Mouse (Mus musculus) midbrain, embryonic 11.5 days (tissue): ENCODE results near the gene Supt7l. TPM values are rescaled to one million over a fixed set of nuclear protein-coding genes. Genes with fewer than 3 reads are reported as not detected.

Experiments
- ATAC-seq: fragments of 200-750 bp; cut with Nextera tagmentation; 2 replicates; pipeline ENCODE4 v1.8.0; 2017; ENCODE audit warnings: moderate TSS enrichment, moderate library complexity; ENCODE audit not compliant: low FRiP score
- DNase-seq: peaks from one replicate; pipeline ENCODE4 v3.0.0; 2015; ENCODE audit warnings: low spot score; ENCODE audit errors: missing footprints
- H3K27ac ChIP-seq: fragments of 300-500 bp; sonication (generic); 2 replicates; pipeline ENCODE4 v1.5.1; 2014; ENCODE audit warnings: low read depth, low read length
- H3K27me3 ChIP-seq: fragments of 300-500 bp; sonication (generic); 2 replicates; pipeline ENCODE4 v1.6.1; 2014; ENCODE audit warnings: mild to moderate bottlenecking, low read length, moderate library complexity, mixed read lengths; ENCODE audit not compliant: control insufficient read depth, insufficient read depth
- H3K36me3 ChIP-seq: fragments of 300-500 bp; sonication (generic); 2 replicates; pipeline ENCODE4 v1.6.1; 2014; ENCODE audit warnings: mild to moderate bottlenecking, low read length, moderate library complexity, mixed read lengths; ENCODE audit not compliant: control insufficient read depth, insufficient read depth
- H3K4me1 ChIP-seq: fragments of 300-500 bp; sonication (generic); 2 replicates; pipeline ENCODE4 v1.6.1; 2014; ENCODE audit warnings: low read length; ENCODE audit not compliant: control insufficient read depth, insufficient read depth
- H3K4me2 ChIP-seq: fragments of 300-500 bp; sonication (generic); 2 replicates; pipeline ENCODE4 v1.6.1; 2014; ENCODE audit warnings: mild to moderate bottlenecking, moderate library complexity
- H3K4me3 ChIP-seq: fragments of 300-500 bp; sonication (generic); 2 replicates; pipeline ENCODE4 v1.5.1; 2014; ENCODE audit warnings: low read depth, low read length
- H3K9ac ChIP-seq: fragments of 300-500 bp; sonication (generic); 2 replicates; pipeline ENCODE4 v1.6.1; 2014; ENCODE audit warnings: low read length
- H3K9me3 ChIP-seq: fragments of 300-500 bp; sonication (generic); 2 replicates; pipeline ENCODE4 v1.6.1; 2016; ENCODE audit warnings: low read length; ENCODE audit not compliant: control insufficient read depth
- WGBS: fragments of 180-500 bp; shearing (Covaris S2); extraction: QIAGEN DNeasy Blood & Tissue Kit; methylation state at CpG from one replicate; pipeline ENCODE4 v1.1.7; 2014; 5-methylcytosine and 5-hydroxymethylcytosine counted together
- polyA plus RNA-seq: library from polyadenylated mRNA; unstranded; fragments of >200 nt; fragmentation: Nextera tagmentation; extraction: Ambion mirVana; gene quantifications from 2 replicates; pipeline ENCODE4 v1.2.1, GENCODE M21; 2014

The Supt7l gene
- polyA plus RNA-seq, 1 experiment from 2014 or later = 19.2 TPM

DNA sequence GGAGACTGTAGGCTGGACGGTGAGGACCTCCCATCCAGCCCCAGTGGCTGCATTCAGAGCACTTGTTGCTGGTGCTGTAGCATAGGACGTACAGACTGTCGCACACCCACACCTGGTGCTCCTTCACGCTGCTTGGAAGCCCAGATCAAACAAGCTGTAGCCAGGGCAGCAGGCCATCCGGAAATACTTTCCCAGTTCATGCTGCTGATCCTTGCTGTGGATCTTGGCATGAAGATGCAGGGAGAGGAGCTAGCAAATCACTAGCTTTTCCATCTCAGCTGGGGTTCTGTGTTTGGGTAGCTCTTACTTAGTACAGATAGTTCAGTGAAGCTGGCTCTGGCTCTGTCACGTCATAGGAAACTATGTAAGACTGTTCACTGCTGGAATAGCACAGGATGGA, 57.9 kb downstream of the Supt7l start:
- Histone ChIP-seq H3K4me3 (no peak overlapping the region), H3K9me3 (no peaks in the 10 kb centered on the region), H3K9ac (no peak overlapping the region), H3K4me1 (no peaks in the 10 kb centered on the region), H3K36me3 (peaks cover 40% of the 10 kb centered on the region), H3K4me2 (no peak overlapping the region), H3K27ac (no peak overlapping the region), H3K27me3 (no peaks in the 10 kb centered on the region)
- no peak for DNase-seq
- ATAC-seq = no peak
- WGBS = 92% methylated on average over 6 of the region's 6 CpGs

DNA sequence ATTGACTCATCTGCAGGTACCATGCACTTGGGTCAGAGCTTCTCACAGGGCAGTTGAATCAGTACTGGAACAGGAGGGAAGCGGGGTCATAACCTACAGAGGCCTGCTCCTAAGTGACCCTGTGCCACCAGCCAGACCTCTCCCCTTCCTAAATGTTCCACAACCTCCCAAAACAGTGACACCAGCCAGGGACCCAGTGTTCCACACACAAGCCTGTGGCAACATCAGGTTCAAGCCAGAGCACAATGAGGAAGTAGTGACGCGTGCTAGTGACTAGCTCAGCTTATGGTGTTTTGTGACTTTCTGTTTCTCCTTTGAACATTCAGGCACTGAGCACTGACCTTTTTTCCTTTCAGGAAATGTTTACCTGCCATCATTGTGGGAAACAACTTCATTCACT, 59.8 kb downstream of the Supt7l start:
- Histone ChIP-seq H3K27me3 (no peaks in the 10 kb centered on the region), H3K27ac (no peak overlapping the region), H3K36me3 (peaks cover 28% of the 10 kb centered on the region), H3K4me3 (no peak overlapping the region), H3K4me2 (no peak overlapping the region), H3K9ac (no peak overlapping the region), H3K9me3 (no peaks in the 10 kb centered on the region), H3K4me1 (no peaks in the 10 kb centered on the region)
- no peak for DNase-seq
- WGBS = 99% methylated on average over 3 of the region's 3 CpGs
- ATAC-seq = no peak

Other genes with a start within 250 kb of the Supt7l start
- gene Ift172, start 236.7 kb downstream of the Supt7l start, polyA plus RNA-seq = 25.6 and 31.9 TPM in 2 replicates
- 43.3 and 54.0 TPM in 2 replicates for gene Fndc4, start 231.7 kb downstream of the Supt7l start, polyA plus RNA-seq
- gene Gckr, start 230.4 kb downstream of the Supt7l start, polyA plus RNA-seq = 0.11 and 0.22 TPM in 2 replicates
- 78.5 and 81.4 TPM in 2 replicates for gene Zfp512, start 75.4 kb downstream of the Supt7l start, polyA plus RNA-seq
- not detected in 2 replicates for gene 4930548H24Rik, start 42.1 kb downstream of the Supt7l start, polyA plus RNA-seq
- 70.9 and 71.2 TPM in 2 replicates for gene Gpn1, start 33.1 kb downstream of the Supt7l start, polyA plus RNA-seq
- 26.2 and 32.0 TPM in 2 replicates for gene Slc4a1ap, start 812 bp downstream of the Supt7l start, polyA plus RNA-seq
- 221 and 233 TPM in 2 replicates for gene Mrpl33, start 69.1 kb upstream of the Supt7l start, polyA plus RNA-seq
- gene Rbks, start 169.8 kb upstream of the Supt7l start, polyA plus RNA-seq = 2.8 and 3.3 TPM in 2 replicates
- 45.9 and 50.6 TPM in 2 replicates for gene Babam2, start 169.9 kb upstream of the Supt7l start, polyA plus RNA-seq